Mouse (Mus musculus) left cerebral cortex, postnatal 10 days (tissue): ENCODE measurements around the gene Epb41l1. TPM values are rescaled to one million over a fixed set of nuclear protein-coding genes. Genes with fewer than 3 reads are reported as not detected.
"Not testable (repeated sequence)": the region's sequence is repeated elsewhere in the genome, so short reads cannot be mapped to it uniquely, and the experiment has no call there.

ENCODE experiments used
- DNase-seq, 2 experiments: peaks; one replicate each; pipeline ENCODE4 v3.0.0; 2021 to 2022; ENCODE audit warnings: low spot score in 2 of 2, mixed read lengths in 1 of 2; ENCODE audit errors: extremely low spot score in 1 of 2
- intact Hi-C: fragments of 180-260 bp; cut with DNase I; formaldehyde crosslinking; loops from one replicate; pipeline ENCODE4 v1.15.1; 2025
- total RNA-seq, 2 experiments: library from RNA; stranded (reverse); gene quantifications; 2 replicates each; pipeline ENCODE4 v1.2.3; 2021

Gene Epb41l1
- total RNA-seq = 100 to 1,000 TPM; 269 to 284 TPM

GRCm38 (mm10) chr2:156420694-156421380 lies at the start of gene Epb41l1:
Gene Epb41l1, plus strand, starts transcription at chr2:156420909.
- intact Hi-C loops = loop anchor here (5.0 kb wide), 1 partner anchor 76 kb away; no protein-coding TSS in a partner anchor
- DNase-seq = peak in 1 of 2 experiments; percentile 79

GRCm38 (mm10) chr2:156376956-156377355 lies 43.8 kb upstream of the Epb41l1 start:
- DNase-seq = peak in 1 of 2 experiments; percentile 36
- intact Hi-C loops = no loop called here

- DNase-seq = peak; percentile 38 to 43
- intact Hi-C loops = no loop called here
Measured at GRCm38 (mm10) chr2:156379929-156380328, 40.8 kb upstream of the Epb41l1 start.

- intact Hi-C loops = no loop called here
- no peak for DNase-seq
Measured at GRCm38 (mm10) chr2:156381350-156381749, 39.4 kb upstream of the Epb41l1 start.

GRCm38 (mm10) chr2:156392461-156393154 lies 28.1 kb upstream of the Epb41l1 start:
- intact Hi-C loops = not testable (repeated sequence)

GRCm38 (mm10) chr2:156393155-156393828 lies 27.4 kb upstream of the Epb41l1 start:
- intact Hi-C loops = no loop called here
- no peak for DNase-seq

More at GRCm38 (mm10) chr2:156392461-156393154, 28.1 kb upstream of the Epb41l1 start:
- peak; percentile 73 to 86 for DNase-seq

GRCm38 (mm10) chr2:156394282-156394681 lies 26.4 kb upstream of the Epb41l1 start:
- no peak for DNase-seq
- intact Hi-C loops = no loop called here

- no peak for DNase-seq
- intact Hi-C loops = no loop called here
Measured at GRCm38 (mm10) chr2:156396096-156396495, 24.6 kb upstream of the Epb41l1 start.

- intact Hi-C loops = no loop called here
- no peak for DNase-seq
Measured at GRCm38 (mm10) chr2:156397988-156398387, 22.7 kb upstream of the Epb41l1 start.

GRCm38 (mm10) chr2:156399485-156399884 lies 21.2 kb upstream of the Epb41l1 start:
- DNase-seq = no peak
- intact Hi-C loops = no loop called here

GRCm38 (mm10) chr2:156401331-156401730 lies 19.4 kb upstream of the Epb41l1 start:
- DNase-seq = peak; percentile 61 to 83
- intact Hi-C loops = loop anchor here (5.0 kb wide), 1 partner anchor 111 kb away; no protein-coding TSS in a partner anchor

GRCm38 (mm10) chr2:156402036-156402435 lies 18.7 kb upstream of the Epb41l1 start:
- no peak for DNase-seq
- intact Hi-C loops = loop anchor here (5.0 kb wide), 1 partner anchor 110 kb away; no protein-coding TSS in a partner anchor

GRCm38 (mm10) chr2:156406987-156407386 lies 13.7 kb upstream of the Epb41l1 start:
- no peak for DNase-seq
- intact Hi-C loops = no loop called here

- intact Hi-C loops = no loop called here
- peak; percentile 54 to 73 for DNase-seq
Measured at GRCm38 (mm10) chr2:156408168-156408567, 12.5 kb upstream of the Epb41l1 start.

GRCm38 (mm10) chr2:156411348-156411747 lies 9.4 kb upstream of the Epb41l1 start:
- DNase-seq, intact Hi-C loops: not testable (repeated sequence)

- intact Hi-C loops = no loop called here
- no peak for DNase-seq
Measured at GRCm38 (mm10) chr2:156414996-156415395, 5.7 kb upstream of the Epb41l1 start.

- intact Hi-C loops = no loop called here
- DNase-seq = no peak
Measured at GRCm38 (mm10) chr2:156415674-156416073, 5.0 kb upstream of the Epb41l1 start.

GRCm38 (mm10) chr2:156417194-156417593 lies 3.5 kb upstream of the Epb41l1 start:
- intact Hi-C loops = no loop called here

GRCm38 (mm10) chr2:156418467-156418866 lies 2.2 kb upstream of the Epb41l1 start:
- intact Hi-C loops = no loop called here

More at GRCm38 (mm10) chr2:156417194-156417593, 3.5 kb upstream of the Epb41l1 start:
- no peak for DNase-seq

More at GRCm38 (mm10) chr2:156418467-156418866, 2.2 kb upstream of the Epb41l1 start:
- DNase-seq = no peak
